Mouse (Mus musculus) lung, embryonic 14.5 days (tissue): ENCODE data around the gene Gm6034. TPM values are rescaled to one million over a fixed set of nuclear protein-coding genes. Genes with fewer than 3 reads are reported as not detected.
"Not testable (repeated sequence)": the region's sequence is repeated elsewhere in the genome, so short reads cannot be mapped to it uniquely, and the experiment has no call there.

Experiments
- ATAC-seq: fragments of 200-750 bp; cut with Nextera tagmentation; 2 replicates; pipeline ENCODE4 v1.8.0; 2017; ENCODE audit warnings: mild to moderate bottlenecking, moderate TSS enrichment, moderate library complexity; ENCODE audit not compliant: insufficient read depth
- DNase-seq: peaks from one replicate; pipeline ENCODE4 v3.0.0-alpha.2; 2015
- H3K27ac ChIP-seq: fragments of 300-500 bp; sonication (generic); 2 replicates; pipeline ENCODE4 v1.5.1; 2014; ENCODE audit warnings: low read depth, mild to moderate bottlenecking, moderate library complexity
- H3K27me3 ChIP-seq: fragments of 300-500 bp; sonication (generic); 2 replicates; pipeline ENCODE4 v1.6.1; 2014; ENCODE audit warnings: low read length, control low read depth; ENCODE audit not compliant: insufficient read depth
- H3K36me3 ChIP-seq: fragments of 300-500 bp; sonication (generic); 2 replicates; pipeline ENCODE4 v1.6.1; 2014; ENCODE audit warnings: control low read depth; ENCODE audit not compliant: insufficient read depth
- H3K4me1 ChIP-seq: fragments of 300-500 bp; sonication (generic); 2 replicates; pipeline ENCODE4 v1.6.1; 2014; ENCODE audit warnings: antibody characterized with exemption, control low read depth; ENCODE audit not compliant: insufficient read depth
- H3K4me2 ChIP-seq: fragments of 300-500 bp; sonication (generic); 2 replicates; pipeline ENCODE4 v1.6.1; 2014; ENCODE audit warnings: mild to moderate bottlenecking
- H3K4me3 ChIP-seq: fragments of 300-500 bp; sonication (generic); 2 replicates; pipeline ENCODE4 v1.5.1; 2014; ENCODE audit warnings: low read depth, low read length
- H3K9ac ChIP-seq: fragments of 300-500 bp; sonication (generic); 2 replicates; pipeline ENCODE4 v1.6.1; 2014
- H3K9me3 ChIP-seq: fragments of 300-500 bp; sonication (generic); 2 replicates; pipeline ENCODE4 v1.6.1; 2016; ENCODE audit warnings: low read depth, low read length, control low read depth
- CTCF ChIP-seq: IDR thresholded peaks from 2 replicates; pipeline ENCODE4 v1.5.1; 2016; ENCODE audit warnings: antibody characterized with exemption, low read depth
- WGBS: fragments of 180-500 bp; shearing (Covaris S2); extraction: QIAGEN DNeasy Blood & Tissue Kit; methylation state at CpG from one replicate; pipeline ENCODE4 v1.1.7; 2014; 5-methylcytosine and 5-hydroxymethylcytosine counted together
- polyA plus RNA-seq: library from polyadenylated mRNA; unstranded; fragments of >200 nt; fragmentation: Nextera tagmentation; extraction: Ambion mirVana; gene quantifications from 2 replicates; pipeline ENCODE4 v1.2.1, GENCODE M21; 2014

The Gm6034 gene
- polyA plus RNA-seq, 1 experiment from 2014 or later = not detected

DNA sequence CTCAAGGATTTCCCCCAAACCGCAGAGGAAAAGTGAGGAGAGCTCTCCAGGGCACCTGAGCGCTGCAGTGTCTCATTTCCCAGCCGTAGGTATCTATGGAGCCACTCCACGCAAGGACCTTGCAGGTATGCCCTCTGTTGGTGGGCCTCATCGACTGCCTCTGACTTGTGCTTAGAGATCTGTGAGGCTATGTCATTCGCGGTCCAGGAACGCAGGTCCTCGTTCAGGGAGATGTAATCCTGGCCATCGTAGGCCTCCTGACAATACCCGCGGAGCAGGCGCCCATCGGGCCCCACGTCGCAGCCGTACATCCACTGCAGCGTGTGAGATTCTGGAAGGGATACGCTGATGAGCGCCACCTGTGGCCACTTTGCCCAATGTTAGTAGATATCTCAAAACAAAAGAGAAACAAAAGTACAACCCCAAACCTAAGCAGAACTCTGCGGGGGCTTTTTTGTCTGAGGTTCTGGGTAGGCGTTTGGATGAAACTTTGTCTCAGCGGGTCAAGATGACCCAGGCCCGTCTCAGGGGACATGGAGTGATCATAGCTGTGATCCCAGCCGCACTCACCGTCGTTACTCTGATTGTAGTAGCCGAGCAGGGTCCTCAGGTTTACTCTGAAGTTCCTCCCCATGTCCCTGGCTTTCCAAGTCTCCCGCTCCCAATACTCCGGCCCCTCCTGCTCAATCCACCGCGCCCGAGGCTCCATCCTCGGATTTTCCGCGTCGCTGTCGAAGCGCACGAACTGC is 11.0 kb upstream of the Gm6034 start:
- H3K4me1 ChIP-seq, H3K9me3 ChIP-seq, H3K27ac ChIP-seq, H3K36me3 ChIP-seq, H3K27me3 ChIP-seq: not testable (repeated sequence)
- peak; percentile 53 for TF ChIP-seq CTCF
- peak overlapping the region; percentile 80 for H3K4me2 ChIP-seq
- peak overlapping the region; percentile 41 for H3K4me3 ChIP-seq
- DNase-seq = peak; percentile 37
- WGBS = 3% methylated on average over 40 of the region's 40 CpGs
- peak; percentile 44; the same call in 1 of the 2 replicates for ATAC-seq
- H3K9ac ChIP-seq = peak overlapping the region; percentile 44; the same call in 1 of the 2 replicates

DNA sequence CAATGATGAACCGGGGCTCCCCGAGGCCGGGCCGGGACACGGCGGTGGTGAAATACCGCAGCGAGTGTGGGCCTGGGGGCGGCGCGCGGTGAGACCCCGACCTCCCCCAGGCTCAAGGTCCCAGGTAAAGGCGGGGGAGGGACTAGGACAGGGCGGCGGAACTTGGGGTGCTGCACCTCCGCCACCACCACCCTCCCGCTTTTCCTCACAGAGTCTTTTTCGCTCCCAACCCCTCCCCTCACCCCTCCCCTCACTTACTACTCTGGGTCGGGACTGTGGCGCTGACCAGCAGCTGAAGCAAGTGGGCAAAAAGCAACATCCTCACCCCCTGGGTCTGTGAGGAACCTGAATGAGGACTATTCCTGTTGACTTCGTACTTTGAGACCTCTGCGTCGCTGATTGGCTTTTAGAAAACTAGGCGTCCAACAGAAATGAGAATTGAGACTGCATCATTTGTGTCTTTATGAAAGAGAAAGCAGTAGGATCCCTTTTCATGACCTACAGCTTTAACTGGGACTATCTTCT is 10.3 kb upstream of the Gm6034 start, which contains the start of gene H2-T23:
Gene H2-T23 (minus strand): TSS at position 505 of the 525 bp plus-strand sequence.
- H3K4me2 ChIP-seq = peak within 1 kb of the TSS; percentile 80
- under 1% methylated on average over 25 of the region's 25 CpGs for WGBS
- H3K4me3 ChIP-seq = peak within 1 kb of the TSS; percentile 41
- not testable (repeated sequence) for H3K27me3 ChIP-seq, H3K36me3 ChIP-seq, H3K9me3 ChIP-seq, H3K27ac ChIP-seq, H3K4me1 ChIP-seq
- ATAC-seq = peak; percentile 56; the same call in 1 of the 2 replicates
- DNase-seq = peak; percentile 73
- H3K9ac ChIP-seq = peak within 1 kb of the TSS; percentile 44; the same call in 1 of the 2 replicates

DNA sequence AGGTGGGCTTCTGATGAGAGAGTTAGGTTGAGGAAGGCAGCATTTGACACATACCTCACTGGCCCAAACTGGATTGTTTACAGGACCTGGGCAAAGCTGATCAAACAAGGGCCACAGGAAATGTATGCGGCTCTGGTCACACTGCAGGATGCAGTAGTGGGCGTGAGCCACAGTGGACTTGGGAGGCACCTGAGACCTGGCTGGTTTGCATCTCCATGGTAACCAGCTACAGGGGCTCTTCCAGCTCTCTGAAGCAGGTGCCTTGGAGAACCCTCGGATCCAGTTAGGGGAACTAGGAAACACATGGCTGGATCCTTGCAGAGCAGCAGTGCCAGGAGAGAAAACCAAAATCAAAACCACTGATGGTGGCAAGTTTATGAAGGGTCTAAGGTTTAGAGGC is 8.2 kb upstream of the Gm6034 start:
- not testable (repeated sequence) for H3K4me3 ChIP-seq, H3K4me2 ChIP-seq, ATAC-seq, H3K4me1 ChIP-seq, H3K36me3 ChIP-seq, H3K9ac ChIP-seq, H3K27me3 ChIP-seq, DNase-seq, H3K27ac ChIP-seq, H3K9me3 ChIP-seq
- WGBS = 49% methylated on average over 3 of the region's 3 CpGs

DNA sequence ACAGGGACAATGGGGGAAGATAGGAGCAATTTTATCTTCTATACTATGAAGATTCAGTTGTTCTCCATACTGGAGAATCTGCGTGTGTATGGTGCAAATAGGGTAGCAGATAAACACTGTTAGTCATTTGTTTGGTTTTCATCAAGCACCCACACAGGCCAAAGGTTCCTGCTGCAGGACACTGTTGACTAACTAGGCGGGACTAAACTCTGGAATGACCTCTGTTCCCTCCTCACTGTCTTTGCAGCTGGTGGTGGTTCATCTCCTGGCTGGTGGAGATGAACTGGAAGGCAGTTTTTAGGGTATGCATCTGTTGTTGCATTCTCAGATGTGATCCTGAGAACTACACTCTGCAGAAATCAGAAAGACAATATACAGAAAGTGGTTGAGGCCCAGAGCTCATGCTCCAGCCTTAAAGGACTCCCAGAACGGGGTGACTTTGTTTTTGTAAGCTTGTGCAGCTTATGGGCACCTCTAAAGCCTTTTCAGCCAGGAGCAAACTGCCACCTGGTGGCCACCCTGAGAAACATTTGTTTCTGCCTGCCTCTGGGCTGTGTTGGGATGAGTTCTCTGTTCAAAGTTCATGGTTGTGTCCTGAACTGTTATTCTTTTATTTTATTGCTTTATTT is 7.6 kb upstream of the Gm6034 start:
- DNase-seq (peak; percentile 61), ATAC-seq (peak; percentile 39; the same call in 1 of the 2 replicates)
- H3K27ac ChIP-seq, H3K9ac ChIP-seq, H3K4me2 ChIP-seq, H3K27me3 ChIP-seq, H3K9me3 ChIP-seq, H3K4me3 ChIP-seq, H3K4me1 ChIP-seq, H3K36me3 ChIP-seq: not testable (repeated sequence)
- 25% methylated on average over 3 of the region's 3 CpGs for WGBS
- TF ChIP-seq CTCF = peak; percentile 57

DNA sequence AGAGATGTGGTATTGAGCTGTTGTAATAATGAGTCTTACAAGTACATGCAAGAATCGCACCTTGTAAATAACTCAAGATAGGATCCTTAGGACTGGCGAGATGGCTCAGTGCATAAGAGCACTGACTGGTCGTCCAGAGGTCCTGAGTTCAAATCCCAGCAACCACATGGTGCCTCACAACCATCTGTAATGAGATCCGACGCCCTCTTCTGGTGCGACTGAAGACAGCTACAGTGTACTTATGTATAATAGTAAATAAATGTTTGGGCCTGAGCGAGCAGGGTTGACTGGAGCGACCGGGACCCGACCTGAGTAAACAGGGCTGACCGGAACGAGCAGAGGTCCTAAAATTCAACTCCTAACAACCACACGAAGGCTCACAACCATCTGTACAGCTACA is 6.6 kb upstream of the Gm6034 start:
- not testable (repeated sequence) for DNase-seq, H3K27me3 ChIP-seq, H3K4me1 ChIP-seq, H3K9ac ChIP-seq, H3K36me3 ChIP-seq, H3K4me3 ChIP-seq, ATAC-seq, H3K9me3 ChIP-seq, H3K27ac ChIP-seq, H3K4me2 ChIP-seq
- WGBS = 79% methylated on average over 13 of the region's 13 CpGs

DNA sequence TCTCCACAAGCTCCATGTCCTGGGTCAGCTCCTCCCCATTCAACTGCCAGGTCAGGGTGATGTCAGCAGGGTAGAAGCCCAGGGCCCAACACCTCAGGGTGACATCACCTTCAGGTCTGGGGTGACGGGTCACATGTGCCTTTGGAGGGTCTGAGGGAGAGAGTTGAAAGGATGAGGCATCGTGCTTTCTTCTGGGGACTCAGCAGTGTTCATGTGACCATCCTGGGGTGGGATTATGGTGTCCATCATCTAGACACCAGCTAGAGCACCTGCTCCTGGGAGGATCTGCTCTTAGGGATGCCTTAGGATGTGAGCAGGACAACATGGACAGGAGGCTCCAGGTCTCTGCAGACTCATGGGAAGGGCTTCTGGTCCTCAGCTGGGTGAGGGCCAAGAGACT is 2.2 kb upstream of the Gm6034 start:
- ATAC-seq, H3K9me3 ChIP-seq, H3K4me1 ChIP-seq, H3K9ac ChIP-seq, H3K36me3 ChIP-seq, H3K27ac ChIP-seq, H3K4me2 ChIP-seq, DNase-seq, H3K27me3 ChIP-seq, H3K4me3 ChIP-seq: not testable (repeated sequence)
- 72% methylated on average over 2 of the region's 2 CpGs for WGBS

DNA sequence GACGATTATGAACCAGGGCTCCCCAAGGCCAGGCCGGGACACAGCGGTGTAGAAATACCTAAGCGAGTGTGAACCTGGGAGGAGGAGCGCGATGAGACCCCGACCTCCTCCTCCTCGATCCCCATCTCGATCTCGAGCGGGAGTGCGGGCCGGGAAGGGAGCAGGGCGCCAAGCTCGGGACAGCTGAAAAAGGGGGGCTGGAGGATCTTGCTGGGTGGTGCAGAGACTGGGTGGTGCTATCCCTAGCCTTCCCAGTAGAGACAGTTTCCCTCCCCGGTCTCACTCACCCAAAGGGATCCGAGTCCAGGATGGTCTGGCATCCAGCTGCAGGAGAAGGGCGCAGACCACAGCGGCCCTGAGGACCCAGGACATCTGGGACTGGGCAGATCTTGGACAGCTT is 706 bp upstream of the Gm6034 start:
- not testable (repeated sequence) for DNase-seq
- peak overlapping the region; percentile 48 for H3K9ac ChIP-seq

More for the DNA sequence above, 706 bp upstream of the Gm6034 start:
- H3K27me3 ChIP-seq, H3K36me3 ChIP-seq, H3K27ac ChIP-seq, H3K4me1 ChIP-seq, H3K9me3 ChIP-seq: not testable (repeated sequence)
- peak; percentile 85 for ATAC-seq
- 1% methylated on average over 19 of the region's 19 CpGs for WGBS
- peak overlapping the region; percentile 67 for H3K4me2 ChIP-seq
- peak overlapping the region; percentile 37 for H3K4me3 ChIP-seq
